Mouse (Mus musculus): ENCODE data around the gene Mettl14. TPM values are rescaled to one million over a fixed set of nuclear protein-coding genes. Genes with fewer than 3 reads are reported as not detected.

Mettl14 gene
- polyA plus RNA-seq (2012): 11.9 and 13.7 TPM in 2 replicates

DNA sequence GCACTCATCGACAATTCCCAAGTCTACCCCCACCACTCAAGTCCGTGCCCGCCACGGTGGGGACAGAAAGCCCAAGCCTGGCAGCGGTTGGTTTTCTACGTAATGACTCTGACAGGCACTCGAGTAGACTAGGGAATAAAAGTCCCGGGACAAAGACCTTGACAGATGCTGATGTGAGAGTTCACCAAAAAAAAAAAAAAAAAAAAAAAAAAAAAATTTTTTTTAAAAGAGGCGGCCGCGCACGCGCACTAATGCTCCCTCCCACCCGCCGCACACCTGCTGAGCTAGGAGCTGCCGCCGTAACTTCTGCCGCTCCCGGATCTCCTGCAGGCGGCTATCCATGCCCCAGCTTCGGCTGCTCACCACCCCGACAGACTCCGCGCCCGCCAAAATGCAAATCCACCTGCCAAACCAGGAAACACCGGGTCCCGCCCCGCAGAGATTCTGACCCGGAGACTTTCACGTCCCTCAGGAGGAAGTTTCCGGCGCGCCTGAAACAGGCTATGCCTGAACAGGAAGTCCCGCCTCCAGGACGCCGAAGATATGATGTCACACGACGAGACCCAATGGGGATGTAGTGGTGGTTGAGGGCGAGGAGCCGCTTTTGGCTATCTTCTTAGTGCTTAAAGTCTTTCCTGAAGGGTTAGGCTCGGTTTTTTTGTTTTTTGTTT lies at the start of gene Mettl14:
TSS of gene Mettl14 (minus strand) at position 623 of the 671 bp plus-strand sequence.
- TF ChIP-seq GATA1 (IDR thresholded peaks at IDR 0.05; ENCODE audit: low read length): no peak

DNA sequence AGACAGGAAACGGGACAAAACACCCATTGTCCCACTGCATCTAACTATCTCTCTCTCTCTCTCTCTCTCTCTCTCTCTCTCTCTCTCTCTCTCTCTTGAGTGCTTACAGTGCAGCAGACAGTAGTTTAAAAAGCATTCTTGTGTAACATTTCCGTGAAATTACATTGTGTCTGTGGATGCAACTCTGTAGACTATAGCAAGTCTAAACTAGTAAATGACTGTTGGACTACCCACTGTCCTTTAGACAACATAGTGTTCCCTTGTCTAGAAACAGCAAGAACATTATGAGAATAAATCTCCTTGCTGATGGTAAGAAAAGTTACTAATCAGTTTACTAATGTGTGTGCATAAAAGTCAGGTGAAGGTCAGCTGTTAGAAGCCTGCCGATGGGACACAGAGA lies 47.5 kb upstream of the Mettl14 start:
- TF ChIP-seq GATA1 (IDR thresholded peaks at IDR 0.05; ENCODE audit: low read length): no peak

DNA sequence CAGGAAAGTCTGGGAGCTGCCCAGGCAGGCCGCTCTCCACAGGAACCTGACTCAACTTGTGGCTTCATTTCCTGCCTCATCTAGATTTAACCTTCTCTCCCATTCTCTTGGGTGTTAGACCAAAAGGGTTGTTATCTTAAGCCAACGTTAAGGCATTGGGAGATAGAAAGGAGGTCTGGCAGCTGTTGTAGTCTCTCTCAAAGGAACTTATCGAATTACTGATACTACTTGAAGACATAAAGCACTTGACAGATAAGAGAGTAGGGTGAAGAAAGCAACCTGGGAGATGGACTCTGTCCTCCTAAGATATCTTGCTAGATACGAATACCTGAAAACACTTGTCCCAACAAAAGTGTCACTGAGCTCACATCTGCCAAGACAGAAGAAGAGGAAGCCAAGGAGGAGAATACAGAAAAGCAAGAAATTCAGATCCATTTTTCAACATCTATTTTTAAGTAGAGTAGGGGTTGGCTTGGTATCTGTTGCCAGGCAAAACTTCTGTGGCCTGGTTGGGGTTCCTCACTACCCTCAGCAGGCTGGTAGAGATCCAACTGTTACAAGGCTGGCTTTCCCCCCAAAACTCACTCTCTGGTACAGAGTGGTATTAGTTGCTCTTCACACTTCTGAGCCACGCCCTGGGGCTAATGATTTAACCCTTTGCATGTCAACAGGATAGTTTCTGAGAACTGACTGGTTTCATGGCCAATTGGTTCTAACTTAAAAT lies 46.2 kb upstream of the Mettl14 start:
- no peak for TF ChIP-seq GATA1 (IDR thresholded peaks at IDR 0.05; ENCODE audit: low read length)

DNA sequence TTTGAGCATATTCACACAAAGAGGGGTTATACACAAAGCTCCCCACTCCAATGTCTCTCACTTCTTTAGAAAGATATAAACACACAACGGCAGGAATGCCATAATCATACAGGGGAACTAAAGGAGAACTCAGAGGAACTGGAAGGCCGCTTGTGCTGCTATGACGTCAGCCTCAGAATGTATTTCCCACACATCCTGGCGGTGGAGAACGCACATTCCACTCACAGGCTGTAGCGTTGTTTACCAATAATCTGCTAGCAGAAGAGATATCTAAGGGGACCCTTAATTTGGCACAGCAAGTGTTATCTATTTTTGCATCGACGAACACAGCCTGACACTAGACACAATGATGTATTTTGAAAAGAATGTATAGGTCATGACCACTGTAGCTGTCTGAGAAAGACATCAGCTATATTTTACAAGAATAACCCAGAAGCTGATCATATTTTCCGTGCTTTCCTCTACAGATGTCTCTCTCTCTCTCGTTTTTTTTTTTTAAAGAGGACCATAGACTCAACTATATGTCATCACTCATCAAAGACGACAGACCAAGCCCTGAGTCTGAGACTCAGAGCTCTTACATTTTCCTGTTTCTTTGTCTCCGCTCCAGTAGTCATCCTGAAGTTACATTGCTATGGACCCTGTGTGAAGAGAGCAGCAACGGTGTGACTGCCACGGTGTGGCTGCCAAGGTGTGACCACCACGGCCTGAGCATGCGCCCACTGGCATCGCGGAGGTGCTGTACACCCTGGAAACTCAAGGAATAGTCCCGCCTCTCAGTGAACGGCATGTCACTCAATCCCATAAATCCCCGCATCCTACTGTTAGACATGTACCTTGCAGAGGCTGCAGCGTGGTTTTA lies 43.9 kb upstream of the Mettl14 start:
- no peak for TF ChIP-seq GATA1 (IDR thresholded peaks at IDR 0.05; ENCODE audit: low read length)

DNA sequence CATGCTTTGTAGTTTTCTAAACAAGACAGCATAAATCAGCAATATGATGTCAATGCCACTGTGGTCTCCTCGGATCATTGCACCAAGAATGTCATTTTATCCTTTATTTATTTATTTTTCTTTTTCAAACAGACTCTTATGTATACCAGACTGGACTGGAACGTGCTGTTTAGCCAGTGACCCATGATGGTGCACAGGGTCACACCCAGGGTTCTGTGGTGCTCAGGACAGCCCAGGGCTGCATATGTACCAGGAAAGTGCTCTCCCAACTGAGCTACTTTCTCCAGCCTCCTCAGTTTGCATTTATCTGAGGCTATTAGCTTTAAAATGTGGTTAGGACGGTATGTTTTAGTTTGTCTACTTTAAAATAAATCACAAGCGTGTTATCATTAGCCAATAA lies 42.1 kb upstream of the Mettl14 start:
- TF ChIP-seq GATA1 (IDR thresholded peaks at IDR 0.05; ENCODE audit: low read length): no peak

DNA sequence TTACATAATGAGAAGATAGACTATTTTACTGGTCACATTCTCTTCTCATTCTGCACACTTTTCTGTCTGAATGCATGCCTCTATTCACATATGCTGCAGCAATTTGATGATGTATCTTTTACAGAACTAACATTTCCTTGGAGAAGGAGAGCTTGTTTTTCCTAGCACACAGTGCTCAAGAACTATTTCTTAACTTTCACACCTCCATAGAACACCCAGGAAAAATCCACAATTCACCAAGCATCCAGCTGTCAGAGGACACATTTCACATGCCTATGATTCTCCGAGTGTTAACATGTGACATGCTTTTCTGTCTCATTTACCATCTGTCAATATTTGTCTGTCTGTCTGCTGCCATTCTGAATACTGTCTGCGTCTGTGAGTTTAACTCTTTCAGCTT lies 39.7 kb upstream of the Mettl14 start:
- no peak for TF ChIP-seq GATA1 (IDR thresholded peaks at IDR 0.05; ENCODE audit: low read length)

DNA sequence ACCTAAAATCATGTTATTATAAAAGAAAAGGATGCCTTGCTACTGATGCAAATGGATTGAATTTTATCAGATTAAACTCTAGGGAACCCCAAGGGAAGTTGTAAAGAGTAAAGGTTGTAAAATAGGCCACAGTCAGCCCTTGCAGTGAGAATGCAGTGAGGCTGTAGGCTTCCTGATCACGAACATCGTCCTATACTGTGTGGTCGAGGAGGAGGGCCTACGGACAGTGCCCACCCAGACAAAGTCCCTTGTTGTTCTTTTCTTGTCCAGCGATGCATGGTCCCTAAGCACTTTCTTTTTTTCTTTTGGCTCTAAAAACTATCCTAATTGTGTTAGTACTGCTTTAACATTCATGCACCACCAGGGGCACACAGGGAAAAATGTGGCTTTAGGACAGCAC lies 27.3 kb upstream of the Mettl14 start:
- TF ChIP-seq GATA1 (IDR thresholded peaks at IDR 0.05; ENCODE audit: low read length): no peak

DNA sequence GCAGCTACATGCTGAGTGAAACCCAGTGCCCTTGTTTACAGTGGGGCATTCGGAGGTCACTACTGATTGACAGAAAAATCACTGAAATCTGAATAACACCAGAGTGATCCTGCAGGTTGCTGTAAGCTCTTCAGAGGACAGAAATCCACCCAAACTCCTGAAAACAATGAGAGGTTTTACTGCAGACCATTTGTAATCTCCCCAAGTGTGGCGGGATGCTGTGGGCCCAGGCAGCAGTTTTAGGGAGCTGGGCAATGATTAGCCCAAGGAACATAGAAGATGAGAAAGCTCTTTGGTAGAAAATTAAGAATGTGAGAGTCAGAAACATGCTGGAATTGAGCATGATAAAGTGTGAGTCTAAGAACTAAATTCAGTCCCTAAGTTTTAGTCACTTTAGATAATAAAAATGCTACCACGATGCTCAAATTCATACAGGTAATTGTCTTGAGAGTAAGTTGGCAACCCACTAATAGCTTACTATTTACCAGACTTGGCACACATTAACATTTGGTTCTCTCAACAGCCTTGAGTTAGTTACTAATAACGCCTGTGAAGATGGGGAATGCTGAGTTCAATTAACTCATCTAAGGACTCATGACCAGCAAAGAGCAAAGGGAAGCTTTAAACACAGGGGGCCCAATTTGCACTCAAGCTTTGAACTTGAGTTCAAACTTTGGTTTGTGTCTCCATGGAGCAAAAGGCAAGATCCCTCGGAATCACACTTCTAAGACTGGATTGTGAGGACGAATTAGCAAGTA lies 26.1 kb upstream of the Mettl14 start:
- TF ChIP-seq GATA1 (IDR thresholded peaks at IDR 0.05; ENCODE audit: low read length): no peak

DNA sequence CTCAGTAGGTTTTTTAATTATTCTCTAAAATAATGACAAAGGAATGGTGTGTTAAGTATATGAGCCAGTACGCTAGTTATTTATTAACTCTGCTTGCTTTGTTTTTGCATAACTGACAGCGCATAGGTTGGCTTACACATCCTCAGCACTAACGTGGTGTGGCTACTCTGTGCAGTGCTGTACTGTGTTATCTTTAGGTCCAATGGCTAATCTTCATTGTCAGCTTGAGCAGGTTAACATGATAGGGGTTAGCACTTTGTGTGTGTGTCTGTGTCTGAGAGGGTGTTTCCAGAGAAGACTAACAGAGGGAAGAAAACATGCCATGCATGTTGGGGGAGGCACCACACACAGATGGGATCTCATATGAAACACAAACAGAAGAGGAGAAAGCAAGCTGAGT lies 19.0 kb upstream of the Mettl14 start:
- no peak for TF ChIP-seq GATA1 (IDR thresholded peaks at IDR 0.05; ENCODE audit: low read length)

DNA sequence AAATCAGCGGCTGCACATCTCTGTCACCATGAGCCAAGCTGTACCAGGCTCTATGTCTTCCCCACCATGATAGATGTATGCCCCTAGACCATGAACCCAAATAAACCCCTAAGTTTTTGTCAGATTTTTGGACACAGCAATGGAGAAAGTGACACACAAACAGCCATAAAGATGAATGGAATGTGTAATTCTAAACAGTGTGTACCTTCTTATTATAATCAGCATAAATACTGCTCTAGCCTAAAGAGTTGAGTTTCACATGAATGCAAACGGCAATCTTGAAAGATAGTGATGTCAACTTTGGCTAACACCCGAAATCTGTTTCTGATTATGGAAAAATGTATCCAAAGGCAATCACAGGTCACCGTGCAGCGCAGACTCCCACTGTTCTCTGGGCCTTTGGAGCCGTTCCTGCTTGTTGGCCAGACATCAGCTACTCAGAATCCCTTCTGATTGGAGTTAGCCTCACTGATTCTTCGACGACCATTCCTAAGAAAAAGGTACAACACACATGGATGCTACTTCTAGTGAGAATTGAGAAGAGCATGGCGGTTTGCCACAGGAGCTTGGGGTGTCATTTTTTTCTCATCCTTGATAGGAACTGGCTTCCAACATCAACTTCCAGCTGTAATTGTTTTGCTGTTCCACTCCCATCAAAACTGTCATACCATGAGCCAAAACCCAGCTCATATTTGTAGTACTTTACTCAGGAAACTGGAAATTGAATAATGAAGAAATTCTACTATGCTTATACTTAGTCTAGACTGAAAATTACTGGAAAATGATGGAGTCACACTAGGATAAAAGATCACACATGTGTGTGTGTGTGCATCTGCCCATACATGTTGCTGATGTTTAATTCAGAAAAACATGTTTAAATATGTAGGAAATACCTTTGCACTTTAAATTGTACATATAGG lies 11.9 kb upstream of the Mettl14 start:
- TF ChIP-seq GATA1 (IDR thresholded peaks at IDR 0.05; ENCODE audit: low read length): no peak

DNA sequence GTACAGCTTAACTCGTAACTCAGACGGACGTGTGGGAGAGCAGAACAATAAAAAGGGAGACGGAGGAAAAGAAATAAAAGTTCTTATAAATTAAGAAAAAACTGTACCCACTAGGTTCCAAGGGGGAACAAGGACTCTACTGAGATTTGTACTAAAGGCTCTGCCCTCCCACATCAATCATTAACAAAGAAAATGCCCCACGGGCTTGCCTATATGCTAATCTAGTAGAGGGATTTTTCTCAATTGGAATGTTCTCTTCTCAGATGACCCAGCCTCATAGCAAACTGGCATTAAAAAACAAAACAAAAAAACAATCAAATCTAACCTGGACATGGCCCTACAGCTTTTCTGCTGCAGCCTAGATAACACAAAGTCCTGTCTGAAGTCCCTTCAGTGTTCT lies 9.7 kb upstream of the Mettl14 start:
- no peak for TF ChIP-seq GATA1 (IDR thresholded peaks at IDR 0.05; ENCODE audit: low read length)

DNA sequence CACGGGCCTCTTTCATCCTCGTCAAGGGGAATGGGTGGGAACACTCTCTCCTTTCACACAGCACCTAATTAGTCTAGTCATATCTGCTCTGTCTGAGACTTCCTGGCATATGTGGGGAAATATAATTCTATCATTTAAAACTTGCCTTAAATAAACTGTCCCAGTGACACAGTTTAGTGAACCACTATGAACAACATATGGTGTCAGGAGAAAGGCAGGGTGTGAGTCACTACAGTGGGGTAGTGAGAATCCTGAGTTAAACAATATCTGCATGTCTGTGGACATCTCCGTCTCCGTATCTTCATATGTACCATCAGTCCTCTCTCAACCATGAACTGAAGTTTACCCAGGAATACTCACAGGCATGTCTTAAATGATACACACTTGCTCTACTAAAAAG lies 5.3 kb upstream of the Mettl14 start:
- TF ChIP-seq GATA1 (IDR thresholded peaks at IDR 0.05; ENCODE audit: low read length): no peak

DNA sequence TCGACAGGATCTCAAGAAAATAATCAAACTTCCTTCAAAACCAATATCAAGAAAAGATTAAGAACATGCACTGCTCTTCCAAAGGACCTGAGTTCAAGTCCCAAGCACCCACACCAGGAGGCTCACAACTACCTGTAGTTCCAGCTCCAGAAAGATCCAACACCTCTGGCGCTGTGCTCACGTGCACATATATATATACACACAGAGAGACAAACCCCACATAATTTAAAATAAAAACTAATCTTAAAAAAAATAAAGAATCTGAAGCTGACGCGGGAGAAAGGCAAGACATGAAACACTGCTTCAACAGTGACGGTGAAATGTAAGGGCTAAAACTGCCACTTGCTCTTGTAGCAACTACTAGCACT lies 806 bp downstream of the Mettl14 start:
- no peak for TF ChIP-seq GATA1 (IDR thresholded peaks at IDR 0.05; ENCODE audit: low read length)

DNA sequence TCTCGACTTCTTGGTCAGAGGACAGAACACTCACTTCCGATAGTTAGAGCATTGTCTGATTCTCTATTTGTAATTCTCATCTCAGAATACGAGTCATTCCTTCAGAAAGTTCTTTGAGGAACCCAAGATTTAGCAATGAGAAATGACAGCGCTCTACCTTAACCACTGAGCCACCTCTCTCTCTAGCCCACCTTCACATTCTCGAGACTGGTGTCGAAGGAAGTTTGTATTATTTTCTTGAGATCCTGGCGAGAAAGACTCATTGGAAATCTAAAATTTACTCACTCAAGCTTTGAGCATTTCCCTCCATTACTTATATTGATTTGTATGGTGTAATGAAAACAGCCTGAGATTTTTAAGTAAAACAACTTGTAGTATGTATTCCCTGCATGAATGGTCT lies 1.5 kb downstream of the Mettl14 start:
- no peak for TF ChIP-seq GATA1 (IDR thresholded peaks at IDR 0.05; ENCODE audit: low read length)

DNA sequence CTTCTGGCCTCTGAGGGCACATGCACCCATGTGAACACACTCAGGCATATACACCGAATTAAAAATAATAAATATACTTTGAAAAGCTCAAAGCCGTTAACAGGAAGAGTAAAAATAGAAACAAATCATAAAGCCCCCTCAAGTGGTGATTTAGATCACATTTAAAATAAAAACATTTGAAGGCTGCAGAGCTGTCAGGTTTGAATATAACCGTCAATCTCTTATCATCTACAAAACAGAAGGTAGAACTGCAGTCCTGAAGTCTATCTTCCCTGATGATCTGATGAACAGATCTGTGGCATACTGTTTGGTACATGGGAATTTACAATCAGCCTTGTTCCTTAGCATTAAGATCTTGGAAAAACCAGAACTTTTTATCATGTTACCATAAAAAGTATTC lies 9.3 kb downstream of the Mettl14 start:
- no peak for TF ChIP-seq GATA1 (IDR thresholded peaks at IDR 0.05; ENCODE audit: low read length)
